Mouse (Mus musculus): ENCODE data around the gene Atp8a1. TPM values are rescaled to one million over a fixed set of nuclear protein-coding genes. Genes with fewer than 3 reads are reported as not detected.

The Atp8a1 gene
- polyA plus RNA-seq, 1 experiment from 2014 or later = 17.0 TPM

DNA sequence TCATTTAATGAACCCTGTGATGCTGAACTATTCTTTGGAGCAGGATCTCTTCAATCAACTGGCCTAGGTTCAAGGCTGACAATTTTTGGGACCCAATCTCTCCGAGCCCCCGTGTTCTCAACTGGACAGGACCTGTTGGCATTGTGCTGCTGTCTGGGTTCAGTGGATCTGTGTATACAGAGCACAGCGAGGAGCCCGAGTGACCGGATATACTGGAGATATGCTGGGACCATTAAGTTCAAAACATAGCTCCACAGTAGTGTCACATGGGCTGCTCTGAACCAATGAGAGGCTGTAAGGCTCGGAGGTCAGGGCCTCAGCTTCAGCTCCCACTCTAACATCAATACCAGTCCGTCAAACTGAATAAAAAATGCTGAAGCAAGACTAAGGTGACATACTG, 217.8 kb downstream of the Atp8a1 start:
- H3K4me3 ChIP-seq = no peak overlapping the region
- H3K27ac ChIP-seq = peak overlapping the region; percentile 45
- H3K9me3 ChIP-seq = no peaks in the 10 kb centered on the region
- WGBS = 70% methylated on average over 7 of the region's 7 CpGs
- peaks cover 32% of the 10 kb centered on the region for H3K4me1 ChIP-seq (replicated peaks)
- no peaks in the 10 kb centered on the region for H3K36me3 ChIP-seq
- peaks cover 22% of the 10 kb centered on the region for H3K27me3 ChIP-seq (ENCODE audit: insufficient read depth, poor library complexity, severe bottlenecking)
- no peak for DNase-seq (ENCODE audit: low spot score)

DNA sequence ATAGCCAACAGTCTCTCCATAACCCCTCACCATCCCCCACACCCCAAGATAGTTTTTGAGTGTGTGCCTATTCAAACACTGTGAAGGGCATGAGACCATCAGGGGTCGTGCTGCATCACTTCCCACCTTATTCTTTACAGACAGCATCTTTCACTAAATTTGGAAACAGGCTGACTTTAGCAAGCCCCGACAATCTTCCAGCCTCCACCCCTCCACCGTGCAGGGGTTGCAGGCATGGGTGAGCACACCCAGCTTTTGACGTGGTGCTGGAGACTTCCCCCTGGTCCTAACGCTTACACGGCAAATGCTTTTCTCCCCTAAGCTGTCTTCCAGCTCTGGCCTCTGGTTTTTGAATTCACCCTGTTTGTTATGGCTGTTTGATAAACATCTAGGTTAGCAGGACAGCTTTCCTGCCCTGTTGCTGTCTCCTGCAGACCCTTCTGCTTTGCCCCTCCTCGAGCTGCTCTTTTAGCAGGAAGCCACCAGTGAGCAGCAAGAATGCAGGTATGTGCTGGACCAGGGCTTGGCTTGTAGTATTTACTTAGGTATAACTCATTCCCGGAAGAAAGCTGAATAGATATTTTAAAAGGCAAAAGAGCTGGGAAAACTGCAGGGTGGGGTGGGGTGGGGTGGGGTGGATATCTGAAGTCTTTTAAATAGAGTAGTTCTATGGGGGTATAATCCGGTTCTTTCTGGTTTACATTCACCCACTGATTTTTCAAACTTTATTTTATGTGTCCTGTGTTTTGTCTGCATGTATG, 218.9 kb downstream of the Atp8a1 start:
- DNase-seq (ENCODE audit: low spot score) = no peak
- Histone ChIP-seq H3K36me3 (no peaks in the 10 kb centered on the region), H3K9me3 (no peaks in the 10 kb centered on the region), H3K27me3 (ENCODE audit: insufficient read depth, poor library complexity, severe bottlenecking) (peaks cover 22% of the 10 kb centered on the region), H3K27ac (peak overlapping the region; percentile 40; the same call in 1 of the 2 replicates), H3K4me3 (no peak overlapping the region), H3K4me1 (replicated peaks) (peaks cover 25% of the 10 kb centered on the region)
- 67% methylated on average over 9 of the region's 9 CpGs for WGBS

DNA sequence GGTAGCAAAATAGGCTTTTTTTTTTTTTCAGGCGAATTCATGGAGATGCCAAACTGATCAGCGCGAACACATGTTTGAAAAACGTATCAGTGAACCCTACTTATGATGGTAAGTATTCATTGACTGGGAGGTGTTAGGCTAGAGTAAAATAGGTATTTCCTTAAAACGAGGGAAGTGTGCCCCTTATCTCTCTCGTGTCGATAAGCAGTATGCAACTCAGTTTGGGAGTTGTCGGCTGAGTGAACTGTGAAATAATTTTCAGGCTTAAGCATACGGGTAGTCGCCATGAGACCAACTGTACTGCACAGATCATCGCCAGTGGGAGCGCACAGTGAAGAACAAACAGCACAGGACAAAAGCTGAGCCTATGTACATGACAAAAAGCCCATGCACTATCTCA, 226.0 kb downstream of the Atp8a1 start:
- H3K27ac ChIP-seq = no peak overlapping the region
- H3K9me3 ChIP-seq = no peaks in the 10 kb centered on the region
- no peak overlapping the region for H3K4me3 ChIP-seq
- peaks cover 4% of the 10 kb centered on the region; the same call in 1 of the 2 replicates for H3K27me3 ChIP-seq (ENCODE audit: insufficient read depth, poor library complexity, severe bottlenecking)
- H3K36me3 ChIP-seq = peaks cover 14% of the 10 kb centered on the region
- 93% methylated on average over 12 of the region's 12 CpGs for WGBS
- DNase-seq (ENCODE audit: low spot score) = no peak
- H3K4me1 ChIP-seq (replicated peaks) = peaks cover 4% of the 10 kb centered on the region; the same call in 1 of the 2 replicates

DNA sequence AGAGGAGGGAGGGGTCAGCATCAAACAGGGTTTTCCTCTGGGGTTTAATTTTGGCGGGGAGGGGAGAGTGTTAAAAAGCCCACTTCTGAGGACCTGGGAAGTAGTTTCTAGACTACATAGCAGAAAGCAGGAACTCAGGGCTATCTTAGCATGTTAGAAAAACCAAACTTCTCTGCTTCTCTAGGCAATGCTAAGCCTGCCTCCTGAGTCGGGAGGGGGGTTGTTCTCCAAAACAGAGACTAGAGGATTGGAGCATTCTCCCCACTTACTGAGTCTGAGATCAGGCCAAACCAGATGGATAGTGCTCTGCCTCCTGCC, 237.8 kb downstream of the Atp8a1 start:
- peaks cover 7% of the 10 kb centered on the region; the same call in 1 of the 2 replicates for H3K36me3 ChIP-seq
- no peaks in the 10 kb centered on the region for H3K9me3 ChIP-seq
- peaks cover 38% of the 10 kb centered on the region for H3K4me1 ChIP-seq (replicated peaks)
- 14% methylated on average over 2 of the region's 2 CpGs for WGBS
- DNase-seq (ENCODE audit: low spot score) = no peak
- H3K27ac ChIP-seq = peak overlapping the region; percentile 87; the same call in 1 of the 2 replicates
- peaks cover 76% of the 10 kb centered on the region for H3K27me3 ChIP-seq (ENCODE audit: insufficient read depth, poor library complexity, severe bottlenecking)
- peak overlapping the region; percentile 63 for H3K4me3 ChIP-seq

DNA sequence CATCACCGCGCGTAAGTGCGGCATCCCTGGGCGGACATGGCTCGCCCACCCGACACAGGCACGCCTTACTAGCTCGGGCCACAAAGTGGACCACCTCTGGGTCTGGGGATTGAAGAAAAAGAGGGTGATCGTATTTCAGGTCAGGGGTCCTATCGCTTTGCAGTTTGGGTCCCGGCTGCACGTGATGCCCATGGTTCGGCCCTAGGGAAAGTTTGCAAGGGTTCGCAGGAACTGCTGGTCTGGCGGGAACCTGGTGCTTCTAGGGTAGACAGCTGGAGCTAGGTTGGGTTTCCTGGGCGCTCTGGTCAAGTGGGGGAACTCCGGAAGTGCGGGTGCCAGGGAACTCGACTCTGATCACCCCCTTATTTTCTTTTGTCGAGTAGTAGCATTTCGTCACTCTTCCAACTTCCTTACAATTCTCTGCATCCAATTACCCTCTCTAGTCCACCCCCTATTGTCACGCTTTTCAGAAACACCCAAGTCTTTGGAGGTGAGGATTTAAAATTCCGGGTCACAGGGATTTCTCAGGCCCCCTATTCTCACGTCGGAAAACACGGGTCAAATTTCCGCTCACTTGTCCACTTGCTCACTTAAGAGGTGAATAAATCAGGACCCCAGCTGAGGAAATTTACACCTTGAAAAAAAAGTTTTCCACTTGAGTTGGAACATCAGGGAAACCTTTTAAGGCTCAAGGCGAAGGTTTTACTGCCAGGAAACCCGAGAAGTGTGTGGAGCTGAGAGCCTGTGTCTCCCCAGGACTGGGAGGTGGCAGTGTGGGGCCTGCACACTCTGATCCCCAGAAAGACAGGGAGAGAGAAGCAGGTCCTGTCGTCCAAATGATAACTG, 238.3 kb downstream of the Atp8a1 start:
- Histone ChIP-seq H3K36me3 (peaks cover 7% of the 10 kb centered on the region; the same call in 1 of the 2 replicates), H3K27me3 (ENCODE audit: insufficient read depth, poor library complexity, severe bottlenecking) (peaks cover 78% of the 10 kb centered on the region), H3K27ac (peak overlapping the region; percentile 87), H3K4me3 (peak overlapping the region; percentile 63), H3K9me3 (no peaks in the 10 kb centered on the region), H3K4me1 (replicated peaks) (peaks cover 38% of the 10 kb centered on the region)
- WGBS = 2% methylated on average over 31 of the region's 31 CpGs
- DNase-seq (ENCODE audit: low spot score) = no peak

DNA sequence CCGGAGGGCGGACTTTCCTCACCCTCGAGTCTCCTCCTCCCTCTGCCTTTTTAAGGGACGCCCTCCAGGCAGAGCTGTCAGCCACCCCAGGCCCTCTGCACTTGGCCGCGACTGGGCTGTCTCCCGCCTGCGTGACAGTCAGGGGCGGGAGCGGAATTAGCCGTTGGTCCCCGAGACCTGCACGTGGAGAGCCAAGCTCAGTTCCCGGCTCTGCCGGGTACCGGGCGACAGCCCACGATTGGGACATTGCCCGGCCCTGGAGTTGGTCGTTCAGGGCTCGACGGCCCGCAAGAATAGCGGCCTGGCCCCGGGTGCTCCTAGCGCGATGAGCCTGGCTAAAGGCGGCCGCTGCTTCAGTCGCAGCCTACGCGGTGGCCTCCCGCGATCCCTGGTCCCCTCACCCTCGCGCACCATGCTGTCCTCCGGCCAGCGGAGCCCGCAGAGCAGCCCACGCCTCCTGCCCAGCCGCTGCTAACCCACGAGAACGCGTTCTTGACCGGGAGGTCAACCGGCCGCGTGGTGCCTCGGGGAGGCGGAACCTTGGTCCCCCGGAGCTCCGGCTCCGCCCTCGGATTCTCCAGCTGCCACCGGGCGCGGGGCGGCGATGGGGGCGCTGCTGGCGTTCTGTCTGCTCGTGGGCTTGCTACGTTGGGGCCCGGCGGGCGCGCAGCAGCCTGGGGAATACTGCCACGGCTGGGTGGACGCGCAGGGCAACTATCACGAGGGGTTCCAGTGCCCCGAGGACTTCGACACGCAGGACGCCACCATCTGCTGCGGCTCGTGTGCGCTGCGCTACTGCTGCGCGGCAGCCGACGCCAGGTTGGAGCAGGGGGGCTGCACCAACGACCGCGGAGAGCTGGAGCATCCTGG, 239.2 kb downstream of the Atp8a1 start, which contains the start of gene Shisa3:
Gene Shisa3, plus strand, starts transcription at position 79 of the 870 bp plus-strand sequence.
- H3K27ac ChIP-seq = peak within 1 kb of the TSS; percentile 87
- peak within 1 kb of the TSS; percentile 63 for H3K4me3 ChIP-seq
- peak; percentile 76 for DNase-seq (ENCODE audit: low spot score)
- WGBS = under 1% methylated on average over 86 of the region's 86 CpGs
- peaks cover 85% of the 10 kb centered on the region for H3K27me3 ChIP-seq (ENCODE audit: insufficient read depth, poor library complexity, severe bottlenecking)
- no peaks in the 10 kb centered on the region for H3K9me3 ChIP-seq
- H3K4me1 ChIP-seq (replicated peaks) = peaks cover 38% of the 10 kb centered on the region
- peaks cover 7% of the 10 kb centered on the region; the same call in 1 of the 2 replicates for H3K36me3 ChIP-seq

DNA sequence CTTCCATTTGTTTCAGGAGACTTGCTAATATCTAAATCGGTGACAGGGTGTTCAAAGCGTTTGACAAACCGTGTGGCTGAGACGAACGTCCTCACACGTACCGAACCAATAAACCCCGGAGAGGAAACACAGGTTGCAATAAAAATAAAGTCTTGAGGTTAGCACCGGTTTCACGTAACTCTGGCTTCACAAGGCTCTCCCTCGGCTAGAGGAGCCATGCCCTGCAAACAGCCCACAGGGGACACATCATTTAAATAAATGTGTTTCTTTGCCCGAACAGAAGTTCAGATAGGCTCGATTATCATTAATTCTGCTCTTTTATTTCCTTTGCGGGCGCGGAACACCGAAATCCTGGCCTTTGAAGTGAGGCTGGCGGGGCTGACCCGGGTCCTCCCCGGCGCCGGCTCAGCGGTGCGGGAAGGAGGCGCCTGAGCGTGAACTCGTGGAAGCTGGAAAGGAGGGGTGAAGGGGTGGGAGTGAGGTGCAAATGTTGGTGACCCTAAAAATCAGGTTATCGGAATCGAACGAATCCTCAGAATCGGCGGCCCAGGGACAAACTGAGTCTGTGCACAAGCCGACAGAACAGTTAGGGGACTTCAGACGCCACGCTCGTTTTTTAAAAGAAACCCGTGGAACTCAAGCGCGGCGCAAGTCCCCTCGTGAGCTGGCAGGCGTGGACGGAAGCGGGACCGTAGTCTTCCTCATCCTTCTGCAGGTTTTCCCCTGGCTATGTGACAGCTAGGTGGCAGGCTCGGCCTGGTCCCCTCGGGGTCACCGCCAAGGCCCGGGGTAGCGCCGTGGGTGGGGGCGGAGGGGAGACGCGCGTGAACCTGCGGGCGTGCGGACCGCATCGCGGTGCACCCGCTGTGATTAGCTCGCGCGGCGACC, 240.1 kb downstream of the Atp8a1 start:
- Histone ChIP-seq H3K36me3 (peaks cover 7% of the 10 kb centered on the region; the same call in 1 of the 2 replicates), H3K27me3 (ENCODE audit: insufficient read depth, poor library complexity, severe bottlenecking) (peaks cover 94% of the 10 kb centered on the region), H3K9me3 (no peaks in the 10 kb centered on the region), H3K4me3 (peak overlapping the region; percentile 63), H3K27ac (peak overlapping the region; percentile 87), H3K4me1 (replicated peaks) (peaks cover 38% of the 10 kb centered on the region)
- DNase-seq (ENCODE audit: low spot score) = peak; percentile 55
- under 1% methylated on average over 66 of the region's 66 CpGs for WGBS

DNA sequence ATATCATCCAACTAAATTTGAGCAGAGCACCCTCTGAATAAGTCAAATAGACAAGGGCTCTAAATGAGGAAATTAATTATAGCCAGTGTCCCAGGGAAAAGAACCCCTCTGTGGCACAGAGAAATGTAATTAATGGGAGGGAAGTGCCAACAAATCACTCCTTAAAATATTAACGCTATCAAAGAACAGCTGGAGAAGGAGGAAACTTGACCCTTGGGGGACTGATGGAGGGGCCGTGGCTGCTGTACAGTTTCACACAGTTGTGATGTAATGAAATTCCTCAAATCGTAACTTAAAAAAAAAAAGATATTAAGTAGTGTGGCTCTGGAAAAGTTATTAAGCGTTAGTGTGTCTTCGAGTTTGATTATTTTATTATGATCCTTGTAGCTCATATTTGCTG, 241.3 kb downstream of the Atp8a1 start:
- DNase-seq (ENCODE audit: low spot score) = no peak
- Histone ChIP-seq H3K27me3 (ENCODE audit: insufficient read depth, poor library complexity, severe bottlenecking) (peaks cover 91% of the 10 kb centered on the region), H3K4me3 (no peak overlapping the region), H3K27ac (no peak overlapping the region), H3K36me3 (peaks cover under 1% of the 10 kb centered on the region; the same call in 1 of the 2 replicates), H3K4me1 (replicated peaks) (peaks cover 38% of the 10 kb centered on the region), H3K9me3 (no peaks in the 10 kb centered on the region)
- 51% methylated on average over 5 of the region's 5 CpGs for WGBS

DNA sequence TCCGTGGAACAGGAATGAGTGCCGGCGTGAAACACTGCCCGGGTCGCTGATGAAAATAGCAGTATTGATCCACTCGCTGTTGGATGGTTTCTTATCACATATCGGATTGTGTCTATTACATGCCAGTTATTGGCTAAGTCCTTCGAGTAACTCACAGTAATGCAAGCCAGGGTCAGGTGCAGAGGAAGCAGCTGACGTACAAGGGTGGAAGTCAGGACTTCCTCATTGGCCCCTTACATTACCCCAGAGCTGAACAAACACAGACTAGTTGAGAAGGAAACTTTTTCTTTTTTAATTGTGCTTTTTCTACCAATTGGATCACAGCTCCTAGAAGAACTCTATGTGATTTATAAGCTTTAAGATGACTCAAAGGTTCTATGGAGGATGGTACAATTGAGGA, 247.3 kb downstream of the Atp8a1 start:
- Histone ChIP-seq H3K4me3 (no peak overlapping the region), H3K27me3 (ENCODE audit: insufficient read depth, poor library complexity, severe bottlenecking) (peaks cover 32% of the 10 kb centered on the region), H3K4me1 (replicated peaks) (no peaks in the 10 kb centered on the region), H3K36me3 (no peaks in the 10 kb centered on the region), H3K9me3 (no peaks in the 10 kb centered on the region), H3K27ac (no peak overlapping the region)
- no peak for DNase-seq (ENCODE audit: low spot score)
- 89% methylated on average over 9 of the region's 9 CpGs for WGBS

DNA sequence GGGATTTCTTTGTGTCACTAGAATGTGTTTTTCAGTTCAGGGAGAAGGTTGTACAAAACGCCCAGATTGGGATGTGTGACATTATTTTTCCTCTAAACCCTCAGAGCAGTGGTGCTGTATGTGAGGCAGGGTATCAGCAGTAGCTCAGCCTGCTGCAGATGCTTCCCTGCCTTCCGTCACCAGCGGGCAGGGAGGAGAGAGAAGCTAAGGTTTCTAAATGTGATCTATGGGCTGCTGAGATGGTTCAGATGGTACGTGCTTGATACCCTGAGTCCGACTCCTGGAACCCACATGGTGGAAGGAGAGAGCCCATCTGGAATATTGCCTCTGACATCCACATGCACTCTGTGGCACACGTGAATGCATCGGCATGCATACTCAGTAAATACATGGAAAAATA, 251.6 kb downstream of the Atp8a1 start:
- 83% methylated on average over 7 of the region's 7 CpGs for WGBS
- Histone ChIP-seq H3K4me1 (replicated peaks) (no peaks in the 10 kb centered on the region), H3K4me3 (no peak overlapping the region), H3K36me3 (no peaks in the 10 kb centered on the region), H3K27me3 (ENCODE audit: insufficient read depth, poor library complexity, severe bottlenecking) (no peaks in the 10 kb centered on the region), H3K27ac (no peak overlapping the region), H3K9me3 (no peaks in the 10 kb centered on the region)
- DNase-seq (ENCODE audit: low spot score) = no peak

DNA sequence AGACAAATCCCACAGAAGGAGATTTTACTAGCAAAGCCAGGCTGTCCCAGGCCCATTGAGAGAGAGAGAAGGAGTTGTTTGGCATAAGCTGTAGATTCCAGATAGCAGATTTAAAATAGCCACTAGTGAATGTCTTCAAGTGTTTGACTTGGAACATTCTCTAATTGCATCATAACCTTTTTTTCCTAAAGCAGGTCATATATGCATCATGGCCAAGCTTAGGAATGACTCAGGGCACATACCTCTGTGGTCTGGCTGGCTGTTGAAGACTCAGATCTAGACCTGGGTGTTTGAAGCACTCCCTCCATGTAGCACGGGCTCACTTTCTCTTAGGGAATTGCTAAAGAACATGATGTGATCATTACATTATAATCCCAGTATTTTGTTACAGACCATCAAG, 252.2 kb downstream of the Atp8a1 start:
- DNase-seq (ENCODE audit: low spot score) = no peak
- Histone ChIP-seq H3K36me3 (no peaks in the 10 kb centered on the region), H3K4me1 (replicated peaks) (no peaks in the 10 kb centered on the region), H3K9me3 (no peaks in the 10 kb centered on the region), H3K27ac (no peak overlapping the region), H3K27me3 (ENCODE audit: insufficient read depth, poor library complexity, severe bottlenecking) (no peaks in the 10 kb centered on the region), H3K4me3 (no peak overlapping the region)
- WGBS = 84% methylated on average over 1 of the region's 1 CpGs
